ENCODE assay signal across 19 mouse cellular contexts in genomic region chr10:68052307-68052706, GRCm38 (mm10).
A peak's percentile ranks its signal among the peaks of the same experiment; 100 is the strongest.
DNase-seq lines count a peak whose midpoint lies in the region; ATAC-seq and TF ChIP-seq lines count a peak whose summit lies in the region.
"Had no signal": no experiment of that assay in that cellular context is flagged by ENCODE, and none has a peak within 500 bp of the region (broad histone marks: within the 10 kb centered on the region; RNA-seq: fewer than 3 reads in every experiment).

No protein-coding gene starts in this region.

- no peak overlapping the region for H3K27ac ChIP-seq in kidney, adult 2 months (ENCODE audit: insufficient read depth, low read depth, low read length)
- H3K27ac ChIP-seq in lung, postnatal 0 days (ENCODE audit: low read length), result no peak overlapping the region
- H3K27ac ChIP-seq in ES-Bruce4 (ENCODE audit: insufficient read depth, low read length), result no peak overlapping the region
- H3K27ac ChIP-seq: embryonic facial prominence, embryonic 13.5 days; forebrain, embryonic 15.5 days; hindbrain, embryonic 12.5 days; lung, embryonic 15.5 days; neural tube, embryonic 15.5 days had no signal

- 0 out of 2 replicates have a peak, but pooled peaks have one; percentile 14 for TF ChIP-seq CTCF in kidney, adult 2 months (conservative IDR thresholded peaks at IDR 0.05; ENCODE audit: insufficient read depth, insufficient read length, low read depth, low read length)
- TF ChIP-seq CTCF in lung, postnatal 0 days (IDR thresholded peaks at IDR 0.05), result peak; percentile 41
- peak; percentile 59 for TF ChIP-seq CTCF in ES-Bruce4 (IDR thresholded peaks at IDR 0.05; ENCODE audit: low read depth, low read length)

- H3K9me3 ChIP-seq in lung, postnatal 0 days (ENCODE audit: low read length), result no peaks in the 10 kb centered on the region
- no peaks in the 10 kb centered on the region for H3K9me3 ChIP-seq in ES-Bruce4 (replicated peaks; ENCODE audit: control insufficient read depth, insufficient read depth, low read length, poor library complexity, severe bottlenecking)
- H3K9me3 ChIP-seq: embryonic facial prominence, embryonic 13.5 days; forebrain, embryonic 15.5 days; hindbrain, embryonic 12.5 days; lung, embryonic 15.5 days; neural tube, embryonic 15.5 days had no signal

- TF ChIP-seq POLR2A in kidney, adult 2 months (IDR thresholded peaks at IDR 0.05; ENCODE audit: low read depth, low read length), result no peak
- no peak for TF ChIP-seq POLR2A in ES-Bruce4 (IDR thresholded peaks at IDR 0.05; ENCODE audit: insufficient read depth, low read length)

- H3K9ac ChIP-seq in lung, postnatal 0 days (replicated peaks; ENCODE audit: low read depth), result no peak overlapping the region
- no peak overlapping the region for H3K9ac ChIP-seq in ES-Bruce4 (ENCODE audit: low read depth, poor library complexity, severe bottlenecking)
- H3K9ac ChIP-seq: embryonic facial prominence, embryonic 13.5 days; forebrain, embryonic 15.5 days; heart, embryonic 12.5 days; hindbrain, embryonic 12.5 days; lung, embryonic 15.5 days; neural tube, embryonic 15.5 days had no signal

- H3K27me3 ChIP-seq in kidney, adult 2 months (replicated peaks; ENCODE audit: control insufficient read depth, insufficient read depth, low read length), result no peaks in the 10 kb centered on the region
- H3K27me3 ChIP-seq in lung, postnatal 0 days (replicated peaks; ENCODE audit: insufficient read depth, low read length), result no peaks in the 10 kb centered on the region
- H3K27me3 ChIP-seq in ES-Bruce4 (ENCODE audit: control insufficient read depth, insufficient read depth, low read length, poor library complexity, severe bottlenecking), result no peaks in the 10 kb centered on the region
- H3K27me3 ChIP-seq: embryonic facial prominence, embryonic 13.5 days; heart, embryonic 12.5 days; hindbrain, embryonic 12.5 days; lung, embryonic 15.5 days; neural tube, embryonic 15.5 days had no signal

- H3K4me1 ChIP-seq in kidney, adult 2 months (ENCODE audit: control insufficient read depth, insufficient read depth, low read length), result no peaks in the 10 kb centered on the region
- no peaks in the 10 kb centered on the region for H3K4me1 ChIP-seq in lung, postnatal 0 days (ENCODE audit: insufficient read depth, low read depth, low read length)
- no peaks in the 10 kb centered on the region for H3K4me1 ChIP-seq in ES-Bruce4 (ENCODE audit: control insufficient read depth, insufficient read depth, low read length)
- H3K4me1 ChIP-seq: forebrain, embryonic 15.5 days; heart, embryonic 12.5 days; hindbrain, embryonic 12.5 days; neural tube, embryonic 15.5 days had no signal

- no peak; the same call in 1 of the 2 replicates for ATAC-seq in lung, postnatal 0 days
- ATAC-seq: forebrain, embryonic 15.5 days had no signal

- no peak overlapping the region for H3K4me3 ChIP-seq in kidney, adult 2 months (ENCODE audit: insufficient read depth, low read depth, low read length)
- no peak overlapping the region for H3K4me3 ChIP-seq in lung, postnatal 0 days (ENCODE audit: low read depth, low read length)
- no peak overlapping the region for H3K4me3 ChIP-seq in ES-Bruce4 (ENCODE audit: low read depth, low read length)
- H3K4me3 ChIP-seq: embryonic facial prominence, embryonic 13.5 days; forebrain, embryonic 15.5 days; heart, embryonic 12.5 days; hindbrain, embryonic 12.5 days; lung, embryonic 15.5 days; neural tube, embryonic 15.5 days had no signal

- H3K36me3 ChIP-seq in kidney, adult 2 months (ENCODE audit: control insufficient read depth, insufficient read depth, low read length), result no peaks in the 10 kb centered on the region
- H3K36me3 ChIP-seq in lung, postnatal 0 days (ENCODE audit: insufficient read depth, low read length), result no peaks in the 10 kb centered on the region
- H3K36me3 ChIP-seq in ES-Bruce4 (ENCODE audit: control insufficient read depth, insufficient read depth, low read length, poor library complexity, severe bottlenecking), result no peaks in the 10 kb centered on the region
- H3K36me3 ChIP-seq: embryonic facial prominence, embryonic 13.5 days; forebrain, embryonic 15.5 days; heart, embryonic 12.5 days; hindbrain, embryonic 12.5 days; lung, embryonic 15.5 days; neural tube, embryonic 15.5 days had no signal

- DNase-seq in kidney, adult 2 months, result no peak
- DNase-seq in kidney, adult 8-10 months, result no peak
- DNase-seq in lung, postnatal 0 days (ENCODE audit: low spot score), result no peak
- no peak for DNase-seq in lung, postnatal 25 days (ENCODE audit: low spot score)
- DNase-seq in ZHBTc4 (ENCODE audit: low read depth, low spot score), result peak; percentile 67
- no peak for DNase-seq in Muller cell, postnatal 12 days (ENCODE audit: inconsistent ontology term)
- DNase-seq: adrenal gland, postnatal 14 days; cerebellum, postnatal 10 days; heart, postnatal 14 days; midbrain, embryonic 14.5 days; right cerebral cortex, postnatal 14 days; thymus, adult 18-20 months had no signal

- H3K4me2 ChIP-seq in lung, postnatal 0 days (replicated peaks; ENCODE audit: low read depth, low read length), result no peak overlapping the region
- H3K4me2 ChIP-seq: embryonic facial prominence, embryonic 13.5 days; forebrain, embryonic 15.5 days; heart, embryonic 12.5 days; hindbrain, embryonic 12.5 days; lung, embryonic 15.5 days; neural tube, embryonic 15.5 days had no signal

- no peak for TF ChIP-seq EP300 in lung, postnatal 0 days (IDR thresholded peaks at IDR 0.05)
- no peak for TF ChIP-seq EP300 in ES-Bruce4 (IDR thresholded peaks at IDR 0.05; ENCODE audit: insufficient read depth, low read depth, low read length)

- WGBS in kidney, adult 2 months, result 96% methylated on average over 8 of the region's 8 CpGs
- 83% methylated on average over 8 of the region's 8 CpGs for WGBS in lung, postnatal 0 days
